Mouse (Mus musculus): ENCODE results near the gene Spag5.

Gene Spag5

DNA sequence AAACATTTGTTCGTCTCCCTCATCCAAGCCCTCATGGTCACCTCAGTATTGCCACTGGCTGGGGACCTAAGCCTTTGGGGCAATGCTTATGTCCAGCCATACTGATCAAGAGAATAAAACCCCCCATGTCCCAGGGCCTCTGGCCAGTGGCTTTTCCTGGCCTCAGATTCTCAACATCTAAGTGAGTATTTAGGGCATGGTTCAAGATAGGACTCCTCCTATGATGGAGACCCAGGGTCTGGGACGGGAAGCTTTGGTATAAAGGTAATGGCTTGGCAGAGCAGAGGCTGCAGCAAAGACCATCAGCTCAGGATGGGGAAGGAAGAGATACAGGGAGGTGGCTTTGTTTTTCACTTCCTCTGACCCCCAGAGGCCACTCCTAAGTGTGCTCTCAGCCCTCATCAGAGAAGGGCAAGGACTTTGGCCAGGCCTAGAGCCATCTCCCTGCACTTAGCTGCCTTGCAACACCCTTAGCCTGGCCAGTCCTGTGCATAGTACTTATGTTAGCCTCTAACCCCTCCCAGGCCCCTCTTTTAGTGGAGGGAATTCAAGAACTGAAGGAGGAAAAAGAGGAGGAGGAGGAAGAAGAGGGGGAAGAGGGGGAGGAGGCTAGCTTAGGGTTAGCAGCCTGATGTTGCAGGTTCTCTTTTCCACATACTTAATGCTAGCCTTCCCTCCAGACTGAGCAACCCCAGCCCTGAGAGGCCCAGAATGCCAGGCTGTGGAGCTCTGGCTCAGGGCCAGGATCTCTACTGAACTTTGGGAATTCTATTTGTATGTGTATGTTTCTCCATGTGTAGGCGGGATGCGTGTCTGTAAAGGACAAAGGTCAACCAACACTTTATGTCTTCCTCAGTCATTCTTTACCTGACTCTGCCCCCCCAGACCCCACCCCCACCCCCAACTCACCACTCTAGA, 48.4 kb downstream of the Spag5 start:
- DNase-seq (ENCODE audit: low spot score), result no peak

- DNase-seq (ENCODE audit: low spot score), result no peak
Measured at GRCm38 (mm10) chr11:78353081-78353480, 51.8 kb downstream of the Spag5 start.

- DNase-seq (ENCODE audit: low spot score), result no peak
Measured at GRCm38 (mm10) chr11:78354905-78355304, 53.6 kb downstream of the Spag5 start.

- DNase-seq (ENCODE audit: low spot score), result no peak
Measured at GRCm38 (mm10) chr11:78355471-78356238, 54.3 kb downstream of the Spag5 start.

DNA sequence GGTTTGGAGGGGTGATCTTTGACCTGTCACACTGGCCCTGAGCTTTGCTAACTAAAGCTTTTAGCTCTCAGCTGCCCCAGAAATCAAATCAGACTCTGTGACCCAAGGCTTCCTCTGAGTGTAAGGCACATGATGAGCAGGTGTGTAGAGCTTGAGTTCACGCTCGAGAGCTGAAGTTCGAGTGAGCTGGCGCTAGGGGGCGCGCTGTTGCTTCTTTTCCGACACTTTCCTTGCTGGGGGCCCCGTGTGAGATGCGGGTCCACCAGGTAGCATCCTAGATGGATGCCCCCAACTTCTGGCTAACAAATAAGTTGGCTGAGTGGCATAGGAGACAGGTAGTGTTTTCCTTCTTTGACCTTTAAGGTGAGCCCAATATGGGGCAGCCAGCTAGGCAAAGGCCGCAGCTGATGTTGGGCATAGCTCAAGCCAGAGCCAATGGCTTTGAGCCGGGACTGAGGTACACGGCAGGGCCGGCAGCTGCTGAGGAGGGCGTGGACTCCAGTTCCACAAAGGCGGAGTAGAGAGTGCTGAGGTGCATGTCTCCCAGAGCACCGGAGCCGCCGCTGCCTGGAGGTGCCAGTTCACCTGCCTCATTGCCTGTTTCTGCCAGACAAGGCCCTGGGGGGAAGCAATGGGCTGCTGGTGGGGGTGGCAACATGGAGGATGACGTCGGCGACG, 57.1 kb downstream of the Spag5 start:
- no peak for DNase-seq (ENCODE audit: low spot score)

GRCm38 (mm10) chr11:78360125-78360788, 58.9 kb downstream of the Spag5 start:
- no peak for DNase-seq (ENCODE audit: low spot score)

- DNase-seq (ENCODE audit: low spot score), result no peak
Measured at GRCm38 (mm10) chr11:78360789-78361131, 59.4 kb downstream of the Spag5 start.

GRCm38 (mm10) chr11:78363309-78364007, 62.1 kb downstream of the Spag5 start:
- DNase-seq (ENCODE audit: low spot score), result no peak

DNA sequence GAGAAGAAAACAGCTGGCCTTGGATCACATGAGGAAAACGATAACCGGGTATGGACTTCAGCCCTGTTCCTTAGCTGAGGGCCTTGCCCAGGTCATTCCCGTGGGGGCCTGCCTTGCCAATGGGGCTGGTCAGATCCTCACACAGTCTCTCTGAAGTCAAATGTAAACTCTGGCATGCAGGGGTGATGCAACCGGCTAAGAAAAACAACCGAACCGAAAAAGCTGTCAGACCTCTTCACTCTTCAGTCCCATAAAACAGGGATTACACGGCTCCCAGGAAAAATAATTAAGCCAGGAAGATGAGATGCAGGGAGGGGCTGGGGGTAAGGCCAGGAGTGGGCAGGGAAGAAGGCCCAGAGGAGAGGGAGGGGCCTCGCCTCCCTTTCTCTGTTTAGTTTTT, 62.8 kb downstream of the Spag5 start:
- no peak for DNase-seq (ENCODE audit: low spot score)

DNA sequence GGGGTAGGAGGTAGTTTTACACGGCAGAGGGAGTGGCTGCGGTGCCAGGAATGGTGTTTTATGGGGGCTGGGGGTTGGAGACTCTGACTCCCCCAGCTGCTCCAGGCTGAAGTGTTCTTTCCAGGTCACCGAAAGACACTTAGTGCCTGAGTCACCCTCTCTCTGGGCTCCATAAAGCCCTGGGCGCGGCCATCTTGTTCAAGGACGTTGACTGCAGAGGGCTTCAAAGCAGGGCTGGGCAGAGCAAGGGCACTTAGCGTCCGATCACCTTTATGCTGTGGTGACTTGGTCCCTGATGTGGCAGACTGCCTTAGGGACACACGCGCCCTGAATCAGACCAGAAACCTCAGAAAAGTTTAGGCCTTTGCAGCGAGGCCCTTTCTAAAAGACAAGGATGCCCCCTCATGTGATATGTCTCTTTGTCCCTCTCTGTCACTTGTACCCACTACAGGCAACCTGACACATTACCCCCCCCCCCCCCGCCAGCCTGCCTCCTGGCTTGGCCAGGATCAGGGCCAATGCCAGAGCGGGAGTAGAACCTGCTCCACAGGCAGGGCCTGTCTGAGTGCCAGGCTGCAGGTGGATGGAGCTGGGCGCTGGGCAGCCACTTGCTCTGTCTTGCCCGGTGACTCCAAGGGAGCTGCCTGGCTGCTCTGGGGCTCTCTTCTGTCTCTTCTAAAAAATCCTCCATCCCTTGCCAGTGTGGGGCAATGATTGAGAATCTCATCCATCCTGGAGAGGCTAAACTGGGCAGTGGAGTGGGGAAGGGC, 66.3 kb downstream of the Spag5 start:
- DNase-seq (ENCODE audit: low spot score), result no peak

GRCm38 (mm10) chr11:78370389-78370788, 69.1 kb downstream of the Spag5 start:
- DNase-seq (ENCODE audit: low spot score), result no peak

GRCm38 (mm10) chr11:78371711-78372110, 70.4 kb downstream of the Spag5 start:
- DNase-seq (ENCODE audit: low spot score), result no peak
